Mouse (Mus musculus): ENCODE results near the gene Elf2. TPM values are rescaled to one million over a fixed set of nuclear protein-coding genes. Genes with fewer than 3 reads are reported as not detected.

Elf2 gene
- 38.4 TPM for polyA plus RNA-seq (2014; fragmentation: Illumina TruSeq; extraction: RNeasy Lipid Tissue Mini Kit (QIAGEN cat#74804); ENCODE audit: low read depth, low replicate concordance)

GRCm38 (mm10) chr3:51340552-51341267, at the start of gene Elf2:
Gene Elf2 (minus strand): TSS chr3:51340663.

GRCm38 (mm10) chr3:51224363-51225225, 115.9 kb downstream of the Elf2 start, which contains the start of gene Noct:
Gene Noct (plus strand): TSS chr3:51224447.

Other genes starting within 250 kb of the Elf2 start
- 15.1 TPM for gene Noct, start 116.2 kb downstream of the Elf2 start, polyA plus RNA-seq (2014; fragmentation: Illumina TruSeq; extraction: RNeasy Lipid Tissue Mini Kit (QIAGEN cat#74804); ENCODE audit: low read depth, low replicate concordance)
- gene Mgarp, start 56.1 kb upstream of the Elf2 start, polyA plus RNA-seq (2014; fragmentation: Illumina TruSeq; extraction: RNeasy Lipid Tissue Mini Kit (QIAGEN cat#74804); ENCODE audit: low read depth, low replicate concordance), result 2.9 TPM
- gene Ndufc1, start 68.3 kb upstream of the Elf2 start, polyA plus RNA-seq (2014; fragmentation: Illumina TruSeq; extraction: RNeasy Lipid Tissue Mini Kit (QIAGEN cat#74804); ENCODE audit: low read depth, low replicate concordance), result 225 TPM
- gene Naa15, start 74.5 kb upstream of the Elf2 start, polyA plus RNA-seq (2014; fragmentation: Illumina TruSeq; extraction: RNeasy Lipid Tissue Mini Kit (QIAGEN cat#74804); ENCODE audit: low read depth, low replicate concordance), result 18.1 TPM
- gene Rab33b, start 143.3 kb upstream of the Elf2 start, polyA plus RNA-seq (2014; fragmentation: Illumina TruSeq; extraction: RNeasy Lipid Tissue Mini Kit (QIAGEN cat#74804); ENCODE audit: low read depth, low replicate concordance), result 11.5 TPM
- 21.2 TPM for gene Setd7, start 220.2 kb upstream of the Elf2 start, polyA plus RNA-seq (2014; fragmentation: Illumina TruSeq; extraction: RNeasy Lipid Tissue Mini Kit (QIAGEN cat#74804); ENCODE audit: low read depth, low replicate concordance)